Mouse (Mus musculus): ENCODE measurements around the gene Fitm1. TPM values are rescaled to one million over a fixed set of nuclear protein-coding genes. Genes with fewer than 3 reads are reported as not detected.

Fitm1 gene
- polyA plus RNA-seq, 1 experiment from 2014 or later, result not detected

- Histone ChIP-seq H3K36me3 (replicated peaks) (peaks cover 32% of the 10 kb centered on the region), H3K9me3 (no peaks in the 10 kb centered on the region), H3K27ac (peak overlapping the region; percentile 93), H3K4me3 (peak overlapping the region; percentile 94), H3K27me3 (ENCODE audit: poor library complexity, severe bottlenecking) (peaks cover 1% of the 10 kb centered on the region; the same call in 1 of the 2 replicates), H3K4me1 (peaks cover 48% of the 10 kb centered on the region)
- no peak for DNase-seq (ENCODE audit: extremely low spot score, low spot score)
- WGBS, result 91% methylated on average over 11 of the region's 11 CpGs
Measured at GRCm38 (mm10) chr14:55589771-55590448, 14.5 kb downstream of the Fitm1 start.

DNA sequence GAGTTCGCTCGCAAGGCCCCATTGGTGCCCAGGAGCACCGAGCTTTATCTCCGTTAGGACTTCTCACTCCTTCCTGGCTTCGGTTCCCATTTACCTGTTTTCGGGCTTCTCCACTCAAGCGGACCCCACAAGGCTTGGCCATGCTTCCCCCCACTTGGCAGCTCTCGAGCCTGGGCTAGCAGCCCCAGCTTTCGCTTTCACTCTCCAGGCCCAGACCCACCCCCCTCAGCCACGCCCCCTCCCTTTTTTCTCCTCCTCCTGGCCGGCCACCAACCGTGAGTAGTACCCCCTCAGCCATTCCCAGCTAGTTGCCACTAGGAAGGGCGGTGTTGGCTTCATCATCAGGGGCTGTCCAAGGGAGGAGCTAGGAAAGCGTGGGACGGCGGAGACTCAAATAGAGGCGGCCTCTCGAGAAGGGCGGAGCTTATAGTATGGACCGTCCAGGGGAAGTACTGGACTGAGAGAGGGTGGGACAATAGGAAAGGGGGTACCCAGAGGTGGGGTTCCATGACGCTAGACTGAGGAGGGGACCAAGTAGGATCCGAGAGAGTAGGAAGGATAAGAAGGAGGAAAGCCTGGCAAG, 15.4 kb downstream of the Fitm1 start, which contains the start of gene Psme2:
Psme2 (minus strand) TSS at position 366 of the 583 bp plus-strand sequence.
- peak within 1 kb of the TSS; percentile 93 for H3K27ac ChIP-seq
- H3K4me1 ChIP-seq, result peaks cover 43% of the 10 kb centered on the region
- WGBS, result 1% methylated on average over 22 of the region's 22 CpGs
- H3K9me3 ChIP-seq, result no peaks in the 10 kb centered on the region
- H3K27me3 ChIP-seq (ENCODE audit: poor library complexity, severe bottlenecking), result no peaks in the 10 kb centered on the region
- H3K36me3 ChIP-seq (replicated peaks), result peaks cover 41% of the 10 kb centered on the region
- peak; percentile 92 for DNase-seq (ENCODE audit: extremely low spot score, low spot score)
- peak within 1 kb of the TSS; percentile 94 for H3K4me3 ChIP-seq

GRCm38 (mm10) chr14:55591331-55591891, 16.0 kb downstream of the Fitm1 start, which contains the start of gene Rnf31:
TSS of gene Rnf31 (plus strand) at chr14:55591708.
- H3K9me3 ChIP-seq, result no peaks in the 10 kb centered on the region
- no peaks in the 10 kb centered on the region for H3K27me3 ChIP-seq (ENCODE audit: poor library complexity, severe bottlenecking)
- peak within 1 kb of the TSS; percentile 93 for H3K27ac ChIP-seq
- DNase-seq (ENCODE audit: extremely low spot score, low spot score), result peak; percentile 93
- WGBS, result under 1% methylated on average over 33 of the region's 33 CpGs
- H3K4me3 ChIP-seq, result peak within 1 kb of the TSS; percentile 94
- peaks cover 47% of the 10 kb centered on the region for H3K36me3 ChIP-seq (replicated peaks)
- H3K4me1 ChIP-seq, result peaks cover 48% of the 10 kb centered on the region

DNA sequence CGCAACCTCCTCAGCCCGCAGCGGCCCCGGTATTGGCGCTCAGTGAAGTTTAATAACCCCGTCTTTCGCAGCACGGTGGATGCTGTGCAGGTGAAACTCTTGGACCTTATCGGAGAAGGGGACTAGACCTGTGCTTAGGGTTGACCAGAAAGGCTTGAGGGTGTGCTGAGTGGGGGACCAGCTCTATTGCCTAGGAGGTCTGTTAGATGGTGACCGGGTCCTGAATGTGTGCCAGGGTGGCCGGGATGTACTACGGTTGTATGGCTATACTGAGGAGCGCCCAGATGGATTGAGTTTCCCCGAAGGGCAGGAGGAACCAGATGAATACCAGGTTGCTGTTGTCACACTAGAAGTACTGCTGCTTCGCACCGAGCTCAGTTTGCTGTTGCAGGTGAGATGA, 16.8 kb downstream of the Fitm1 start:
- 10% methylated on average over 16 of the region's 16 CpGs for WGBS
- no peaks in the 10 kb centered on the region for H3K9me3 ChIP-seq
- H3K36me3 ChIP-seq (replicated peaks), result peaks cover 50% of the 10 kb centered on the region
- H3K27me3 ChIP-seq (ENCODE audit: poor library complexity, severe bottlenecking), result no peaks in the 10 kb centered on the region
- DNase-seq (ENCODE audit: extremely low spot score, low spot score), result no peak
- peak overlapping the region; percentile 93 for H3K27ac ChIP-seq
- H3K4me3 ChIP-seq, result peak overlapping the region; percentile 94
- H3K4me1 ChIP-seq, result peaks cover 49% of the 10 kb centered on the region

DNA sequence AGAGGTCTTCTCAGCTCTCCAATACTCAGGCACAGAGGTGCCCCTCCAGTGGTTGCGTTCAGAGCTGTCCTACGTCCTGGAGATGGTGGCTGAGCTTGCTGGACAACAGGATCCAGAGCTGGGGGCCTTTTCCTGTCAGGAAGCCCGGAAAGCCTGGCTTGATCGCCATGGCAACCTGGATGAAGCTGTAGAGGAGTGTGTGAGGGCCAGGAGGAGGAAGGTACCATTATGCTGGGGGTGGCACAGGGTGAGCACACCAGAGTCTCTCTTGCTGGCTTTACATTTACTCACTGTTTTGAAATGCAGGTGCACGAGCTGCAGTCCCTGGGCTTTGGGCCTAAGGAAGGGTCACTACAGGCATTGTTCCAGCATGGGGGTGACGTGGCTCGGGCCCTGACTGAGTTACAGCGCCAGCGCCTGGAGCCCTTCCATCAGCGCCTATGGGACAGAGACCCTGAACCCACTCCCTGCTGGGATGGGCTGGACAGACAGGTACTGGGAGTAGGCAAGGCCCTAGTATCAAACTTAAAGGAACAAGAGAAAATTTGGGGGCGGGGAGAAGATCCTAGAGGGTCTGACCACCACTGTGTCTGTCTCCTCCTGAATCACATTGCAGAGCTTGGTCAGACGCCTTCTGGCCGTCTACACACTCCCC, 20.7 kb downstream of the Fitm1 start:
- DNase-seq (ENCODE audit: extremely low spot score, low spot score), result no peak
- Histone ChIP-seq H3K4me1 (peaks cover 33% of the 10 kb centered on the region), H3K36me3 (replicated peaks) (peaks cover 76% of the 10 kb centered on the region), H3K27ac (no peak overlapping the region), H3K27me3 (ENCODE audit: poor library complexity, severe bottlenecking) (no peaks in the 10 kb centered on the region), H3K4me3 (no peak overlapping the region), H3K9me3 (no peaks in the 10 kb centered on the region)
- 84% methylated on average over 13 of the region's 13 CpGs for WGBS

GRCm38 (mm10) chr14:55598521-55599390, 23.3 kb downstream of the Fitm1 start:
- DNase-seq (ENCODE audit: extremely low spot score, low spot score), result no peak
- Histone ChIP-seq H3K36me3 (replicated peaks) (peaks cover 97% of the 10 kb centered on the region), H3K27me3 (ENCODE audit: poor library complexity, severe bottlenecking) (no peaks in the 10 kb centered on the region), H3K4me3 (no peak overlapping the region), H3K27ac (no peak overlapping the region), H3K9me3 (no peaks in the 10 kb centered on the region), H3K4me1 (peaks cover 16% of the 10 kb centered on the region)
- WGBS, result 94% methylated on average over 21 of the region's 21 CpGs

GRCm38 (mm10) chr14:55603271-55603632, 27.8 kb downstream of the Fitm1 start, which contains the start of gene Irf9:
TSS of gene Irf9 (plus strand) at chr14:55603571.
- peaks cover 15% of the 10 kb centered on the region for H3K4me1 ChIP-seq
- H3K27ac ChIP-seq, result peak within 1 kb of the TSS; percentile 78
- H3K27me3 ChIP-seq (ENCODE audit: poor library complexity, severe bottlenecking), result no peaks in the 10 kb centered on the region
- 89% methylated on average over 7 of the region's 7 CpGs for WGBS
- no peak for DNase-seq (ENCODE audit: extremely low spot score, low spot score)
- peak within 1 kb of the TSS; percentile 42 for H3K4me3 ChIP-seq
- H3K36me3 ChIP-seq (replicated peaks), result peaks cover 92% of the 10 kb centered on the region
- H3K9me3 ChIP-seq, result no peaks in the 10 kb centered on the region

DNA sequence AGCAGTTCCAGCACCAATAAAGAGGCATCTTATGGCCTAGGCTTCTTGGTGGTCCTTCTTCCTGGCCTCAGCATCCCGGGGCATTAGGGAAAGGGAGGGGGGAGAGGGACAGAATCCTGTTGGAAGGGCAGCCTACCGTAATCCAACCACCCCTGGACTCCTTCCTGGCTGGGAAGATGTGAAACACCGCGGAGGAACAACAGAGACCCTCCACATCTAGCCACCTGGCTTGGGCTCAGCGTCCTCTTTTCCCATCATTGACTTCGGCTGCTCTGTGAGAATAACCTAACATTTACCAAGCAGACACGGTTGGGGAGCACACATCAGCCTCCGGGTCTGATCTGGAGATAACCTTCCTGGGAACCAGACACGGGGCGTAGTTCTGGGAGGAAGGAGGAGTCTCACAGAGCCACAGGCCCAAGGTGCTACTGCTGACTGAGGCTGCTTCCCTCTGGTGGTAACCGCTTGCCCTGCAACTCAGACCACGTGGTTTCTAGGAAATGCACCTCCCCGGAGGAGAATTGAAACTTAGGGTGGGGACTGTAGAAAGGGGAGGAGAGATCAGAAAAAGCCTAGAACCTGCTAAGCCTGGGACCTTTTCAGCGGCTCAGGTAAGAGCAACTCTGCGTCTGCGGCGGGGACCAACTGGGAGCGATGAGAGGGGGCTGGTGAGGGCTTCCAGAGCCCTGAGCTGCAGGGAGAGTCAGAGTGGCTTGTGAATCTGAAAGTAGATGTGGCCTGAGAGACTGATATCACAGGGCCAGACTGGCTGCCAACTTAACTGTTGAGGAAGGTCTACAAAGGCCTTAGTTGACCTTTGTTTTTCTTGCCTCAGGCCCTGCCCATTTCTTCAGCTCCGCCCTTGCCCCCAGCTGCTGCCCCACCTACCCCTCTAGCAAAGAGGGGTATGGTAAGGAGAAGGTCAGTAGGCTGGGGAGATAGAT, 28.5 kb downstream of the Fitm1 start:
- Histone ChIP-seq H3K27ac (peak overlapping the region; percentile 78), H3K36me3 (replicated peaks) (peaks cover 92% of the 10 kb centered on the region), H3K4me1 (peaks cover 15% of the 10 kb centered on the region), H3K27me3 (ENCODE audit: poor library complexity, severe bottlenecking) (no peaks in the 10 kb centered on the region), H3K4me3 (peak overlapping the region; percentile 42), H3K9me3 (no peaks in the 10 kb centered on the region)
- 23% methylated on average over 19 of the region's 19 CpGs for WGBS
- DNase-seq (ENCODE audit: extremely low spot score, low spot score), result peak; percentile 83

- H3K27ac ChIP-seq, result no peak overlapping the region
- no peaks in the 10 kb centered on the region for H3K27me3 ChIP-seq (ENCODE audit: poor library complexity, severe bottlenecking)
- H3K36me3 ChIP-seq (replicated peaks), result peaks cover 92% of the 10 kb centered on the region
- H3K4me3 ChIP-seq, result no peak overlapping the region; the same call in 1 of the 2 replicates
- WGBS, result 93% methylated on average over 11 of the region's 11 CpGs
- H3K9me3 ChIP-seq, result no peaks in the 10 kb centered on the region
- H3K4me1 ChIP-seq, result peaks cover 15% of the 10 kb centered on the region
- no peak for DNase-seq (ENCODE audit: extremely low spot score, low spot score)
Measured at GRCm38 (mm10) chr14:55604823-55605222, 29.4 kb downstream of the Fitm1 start.

DNA sequence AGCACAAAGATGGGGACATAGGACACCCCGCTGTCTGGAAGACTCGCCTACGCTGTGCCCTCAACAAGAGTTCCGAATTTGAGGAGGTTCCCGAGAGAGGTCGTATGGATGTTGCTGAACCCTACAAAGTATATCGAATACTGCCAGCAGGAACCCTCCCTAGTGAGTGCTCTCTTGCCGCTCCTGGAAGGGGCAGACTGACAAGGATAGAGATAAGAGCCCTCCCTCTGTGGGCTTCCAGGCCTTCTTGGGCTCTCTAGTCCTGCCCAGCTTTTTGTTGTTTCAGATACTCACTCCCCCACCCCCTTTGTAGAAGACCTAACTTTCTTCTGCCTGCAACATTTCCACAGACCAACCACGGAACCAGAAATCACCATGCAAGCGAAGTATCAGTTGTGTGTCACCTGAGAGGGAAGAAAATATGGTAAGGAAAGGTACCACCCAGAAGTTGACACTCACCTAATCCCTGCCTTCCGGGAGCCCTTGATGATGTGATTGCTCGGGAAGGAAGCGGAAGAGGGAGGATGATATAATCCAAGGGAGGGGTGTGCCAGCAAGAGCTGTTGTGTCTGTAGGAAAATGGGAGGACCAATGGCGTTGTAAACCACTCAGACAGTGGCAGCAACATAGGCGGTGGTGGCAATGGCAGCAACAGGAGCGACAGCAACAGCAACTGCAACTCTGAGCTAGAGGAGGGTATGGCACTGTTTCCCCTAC, 30.5 kb downstream of the Fitm1 start:
- Histone ChIP-seq H3K36me3 (replicated peaks) (peaks cover 89% of the 10 kb centered on the region), H3K9me3 (no peaks in the 10 kb centered on the region), H3K27me3 (ENCODE audit: poor library complexity, severe bottlenecking) (no peaks in the 10 kb centered on the region), H3K27ac (no peak overlapping the region), H3K4me1 (peaks cover 15% of the 10 kb centered on the region), H3K4me3 (no peak overlapping the region)
- 96% methylated on average over 16 of the region's 16 CpGs for WGBS
- DNase-seq (ENCODE audit: extremely low spot score, low spot score), result no peak

GRCm38 (mm10) chr14:55608339-55608738, 32.9 kb downstream of the Fitm1 start:
- WGBS, result 91% methylated on average over 6 of the region's 6 CpGs
- Histone ChIP-seq H3K27me3 (ENCODE audit: poor library complexity, severe bottlenecking) (no peaks in the 10 kb centered on the region), H3K4me3 (no peak overlapping the region), H3K36me3 (replicated peaks) (peaks cover 65% of the 10 kb centered on the region), H3K27ac (no peak overlapping the region), H3K9me3 (no peaks in the 10 kb centered on the region), H3K4me1 (peaks cover 14% of the 10 kb centered on the region)
- no peak for DNase-seq (ENCODE audit: extremely low spot score, low spot score)

Data from forebrain, embryonic 10.5 days (tissue).